Mouse (Mus musculus) heart, postnatal 0 days (tissue): ENCODE measurements around the gene Pck2. TPM values are rescaled to one million over a fixed set of nuclear protein-coding genes. Genes with fewer than 3 reads are reported as not detected.
A peak's percentile ranks its signal among the peaks of the same experiment; 100 is the strongest.

Experiments used
- ATAC-seq: fragments of 200-750 bp; cut with Nextera tagmentation; 2 replicates; pipeline ENCODE4 v1.8.0; 2017; ENCODE audit warnings: low read depth, moderate number of reproducible peaks, moderate library complexity; ENCODE audit not compliant: insufficient read depth
- DNase-seq: peaks from one replicate; pipeline ENCODE4 v3.0.0-alpha.2; 2016; ENCODE audit warnings: low spot score
- H3K27ac ChIP-seq: fragments of 300-500 bp; sonication (generic); 2 replicates; pipeline ENCODE4 v1.5.1; 2014; ENCODE audit warnings: low read depth, mild to moderate bottlenecking
- H3K27me3 ChIP-seq: fragments of 300-500 bp; sonication (generic); 2 replicates; pipeline ENCODE4 v1.6.1; 2014; ENCODE audit warnings: low read length, mixed read lengths; ENCODE audit not compliant: control insufficient read depth, insufficient read depth
- H3K36me3 ChIP-seq: fragments of 300-500 bp; sonication (generic); replicated peaks from 2 replicates; pipeline ENCODE4 v1.6.1; 2014; ENCODE audit warnings: low read length, mixed read lengths; ENCODE audit not compliant: control insufficient read depth, insufficient read depth
- H3K4me1 ChIP-seq: fragments of 300-500 bp; sonication (generic); 2 replicates; pipeline ENCODE4 v1.6.1; 2014; ENCODE audit warnings: antibody characterized with exemption; ENCODE audit not compliant: control insufficient read depth, insufficient read depth
- H3K4me2 ChIP-seq: fragments of 300-500 bp; sonication (generic); 2 replicates; pipeline ENCODE4 v1.6.1; 2014; ENCODE audit warnings: low read depth, mild to moderate bottlenecking, low read length, moderate library complexity
- H3K4me3 ChIP-seq: fragments of 300-500 bp; sonication (generic); 2 replicates; pipeline ENCODE4 v1.5.1; 2014; ENCODE audit warnings: low read depth, low read length
- H3K9ac ChIP-seq: fragments of 300-500 bp; sonication (generic); replicated peaks from 2 replicates; pipeline ENCODE4 v1.6.1; 2014; ENCODE audit warnings: low read depth, low read length, mixed read lengths
- H3K9me3 ChIP-seq: fragments of 300-500 bp; sonication (generic); replicated peaks from 2 replicates; pipeline ENCODE4 v1.6.1; 2016; ENCODE audit warnings: low read length; ENCODE audit not compliant: control insufficient read depth
- CTCF ChIP-seq: IDR thresholded peaks from 2 replicates; pipeline ENCODE4 v1.5.1; 2016; ENCODE audit warnings: antibody characterized with exemption, control low read depth, low read depth
- EP300 ChIP-seq: IDR thresholded peaks from 2 replicates; pipeline ENCODE4 v1.6.1; 2016; ENCODE audit warnings: antibody characterized with exemption, low read depth
- WGBS: fragments of 180-500 bp; shearing (Covaris S2); extraction: QIAGEN DNeasy Blood & Tissue Kit; methylation state at CpG from one replicate; pipeline ENCODE4 v1.1.7; 2014; 5-methylcytosine and 5-hydroxymethylcytosine counted together
- polyA plus RNA-seq: library from polyadenylated mRNA; unstranded; fragments of >200 nt; fragmentation: Nextera tagmentation; extraction: Ambion mirVana; gene quantifications from 2 replicates; pipeline ENCODE4 v1.2.1, GENCODE M21; 2015
- total RNA-seq: library from RNA; depleted of rRNA; stranded (reverse); fragments of >200 nt; gene quantifications from 2 replicates; pipeline ENCODE4 v1.2.3, GENCODE M21; 2014; ENCODE audit warnings: low replicate concordance

Pck2 gene
- total and polyA plus RNA-seq, 2 experiments from 2014 or later = 22.6 to 85.2 TPM

GRCm38 (mm10) chr14:55558740-55559448 is 18.8 kb downstream of the Pck2 start:
- Histone ChIP-seq H3K9me3 (no peaks in the 10 kb centered on the region), H3K9ac (no peak overlapping the region), H3K36me3 (peaks cover 17% of the 10 kb centered on the region), H3K4me3 (peak overlapping the region; percentile 77), H3K27ac (peak overlapping the region; percentile 99), H3K4me2 (peak overlapping the region; percentile 77; the same call in 1 of the 2 replicates), H3K27me3 (no peaks in the 10 kb centered on the region), H3K4me1 (peaks cover 6% of the 10 kb centered on the region)
- ATAC-seq (no peak), DNase-seq (no peak)
- TF ChIP-seq CTCF = no peak
- TF ChIP-seq EP300 = no peak
- WGBS = 54% methylated on average over 6 of the region's 6 CpGs

DNA sequence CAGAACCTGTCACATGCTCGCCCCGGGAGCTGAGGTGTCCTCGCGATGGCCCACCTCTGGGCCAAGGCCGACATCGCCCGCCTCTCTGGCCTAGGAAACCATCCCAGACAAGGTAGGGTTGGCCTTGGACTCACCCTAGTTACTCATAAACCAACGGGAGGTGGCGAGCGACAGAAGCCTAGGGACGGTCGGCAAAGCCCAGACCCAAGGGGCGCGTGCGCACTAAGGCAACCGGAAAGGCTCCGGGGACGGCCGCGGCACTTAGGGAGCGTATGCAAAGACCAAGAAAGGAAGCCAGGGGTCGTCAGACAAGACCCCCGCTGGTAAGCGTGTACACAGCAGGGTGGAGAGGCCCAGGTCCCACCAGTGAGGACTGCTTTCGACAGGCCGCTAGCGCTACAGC is 19.7 kb downstream of the Pck2 start, which contains the start of gene Dcaf11:
Gene Dcaf11, plus strand, starts transcription at position 208 of the 403 bp plus-strand sequence.
- Histone ChIP-seq H3K4me3 (peak within 1 kb of the TSS; percentile 77), H3K36me3 (peaks cover 25% of the 10 kb centered on the region), H3K4me2 (peak within 1 kb of the TSS; percentile 77), H3K9ac (peak within 1 kb of the TSS; percentile 82), H3K27ac (peak within 1 kb of the TSS; percentile 99), H3K9me3 (no peaks in the 10 kb centered on the region), H3K27me3 (no peaks in the 10 kb centered on the region), H3K4me1 (peaks cover 6% of the 10 kb centered on the region)
- ATAC-seq = peak; percentile 84
- peak; percentile 57 for TF ChIP-seq EP300
- peak; percentile 38 for TF ChIP-seq CTCF
- WGBS = 0% methylated on average over 27 of the region's 27 CpGs
- DNase-seq = peak; percentile 96

DNA sequence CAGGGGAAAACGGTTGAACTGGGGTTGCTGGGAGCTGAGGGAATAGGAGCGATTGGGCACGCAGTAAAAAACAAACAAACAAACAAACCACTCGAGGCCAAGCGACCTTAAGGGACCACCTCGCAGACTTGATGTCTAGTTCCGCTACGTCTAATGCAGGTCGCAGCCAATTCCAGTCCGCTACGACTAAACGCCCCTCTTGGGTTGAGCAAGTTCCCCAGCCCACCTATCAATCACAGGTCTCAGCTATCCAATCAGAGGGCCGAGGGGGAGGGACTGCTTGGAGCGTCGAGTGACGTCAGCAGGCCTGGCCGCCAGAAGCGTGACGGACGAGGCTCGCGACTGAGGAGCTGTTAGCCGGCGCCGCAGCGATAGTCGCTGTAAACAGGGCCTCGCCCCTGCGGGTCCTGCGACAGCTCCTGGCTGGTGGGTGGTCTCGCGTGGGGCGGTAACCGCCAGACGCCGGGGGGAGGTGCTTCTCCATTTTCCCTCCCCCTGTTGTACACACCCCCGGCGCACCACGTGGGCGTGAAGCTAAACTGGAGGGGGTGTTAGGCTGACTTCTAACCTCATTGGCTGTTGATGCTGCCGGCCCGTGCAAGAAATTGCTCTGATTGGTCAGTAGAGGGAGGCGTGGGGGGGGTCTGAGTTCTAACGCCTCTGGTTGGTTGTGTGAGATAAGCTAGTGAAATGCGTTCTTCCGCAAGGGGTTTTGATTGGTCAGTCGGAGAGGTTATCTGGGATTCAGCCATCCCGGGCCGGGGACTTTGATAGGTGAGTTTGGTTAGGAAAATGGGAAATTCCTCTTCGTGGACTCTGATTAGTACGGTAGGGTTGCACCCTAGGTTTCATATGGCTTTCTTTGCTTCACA is 20.4 kb downstream of the Pck2 start, which contains the start of gene A730061H03Rik:
Gene A730061H03Rik, minus strand, starts transcription at position 205 of the 872 bp plus-strand sequence.
- DNase-seq (peak; percentile 99), ATAC-seq (peak; percentile 92)
- Histone ChIP-seq H3K36me3 (peaks cover 31% of the 10 kb centered on the region), H3K9me3 (no peaks in the 10 kb centered on the region), H3K4me3 (peak within 1 kb of the TSS; percentile 77), H3K9ac (peak within 1 kb of the TSS; percentile 82), H3K4me1 (peaks cover 6% of the 10 kb centered on the region), H3K27ac (peak within 1 kb of the TSS; percentile 99), H3K4me2 (peak within 1 kb of the TSS; percentile 77), H3K27me3 (no peaks in the 10 kb centered on the region)
- TF ChIP-seq EP300 = peak; percentile 92
- no peak for TF ChIP-seq CTCF
- WGBS = under 1% methylated on average over 51 of the region's 51 CpGs

- H3K27me3 ChIP-seq = no peaks in the 10 kb centered on the region
- H3K9ac ChIP-seq = no peak overlapping the region
- H3K36me3 ChIP-seq = peaks cover 45% of the 10 kb centered on the region
- no peak for TF ChIP-seq CTCF
- no peak for TF ChIP-seq EP300
- WGBS = 86% methylated on average over 10 of the region's 10 CpGs
- H3K4me3 ChIP-seq = no peak overlapping the region
- ATAC-seq = no peak
- H3K9me3 ChIP-seq = no peaks in the 10 kb centered on the region
- peaks cover 6% of the 10 kb centered on the region for H3K4me1 ChIP-seq
- DNase-seq = no peak
- H3K4me2 ChIP-seq = 0 out of 2 replicates have a peak overlapping the region, but pooled peaks have one; percentile 77
- H3K27ac ChIP-seq = no peak overlapping the region
Measured at GRCm38 (mm10) chr14:55561860-55562259, 21.8 kb downstream of the Pck2 start.

DNA sequence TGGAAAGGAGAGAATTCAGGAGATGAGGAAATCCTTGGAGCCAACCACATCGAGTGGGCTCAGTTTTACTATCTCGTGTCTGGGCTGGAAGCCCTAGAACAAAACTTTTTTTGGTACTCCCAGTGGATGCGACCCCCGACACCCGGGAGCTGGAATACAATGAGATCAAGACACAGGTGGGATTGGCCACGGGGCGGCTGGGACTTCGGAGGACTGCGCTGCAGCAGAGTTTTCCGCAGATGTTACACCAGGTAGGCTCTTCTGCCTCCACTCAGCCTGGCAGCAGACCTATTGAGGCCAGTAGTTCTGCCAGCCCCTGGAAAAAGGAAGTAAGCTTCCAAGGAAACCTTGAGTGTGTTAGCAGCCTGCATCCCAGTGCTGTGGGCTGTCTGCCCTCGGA is 23.2 kb downstream of the Pck2 start:
- ATAC-seq (no peak), DNase-seq (no peak)
- H3K9ac ChIP-seq = no peak overlapping the region
- no peaks in the 10 kb centered on the region for H3K9me3 ChIP-seq
- H3K4me2 ChIP-seq = no peak overlapping the region
- H3K4me1 ChIP-seq = peaks cover 6% of the 10 kb centered on the region
- H3K36me3 ChIP-seq = peaks cover 59% of the 10 kb centered on the region
- no peak for TF ChIP-seq EP300
- TF ChIP-seq CTCF = no peak
- no peaks in the 10 kb centered on the region for H3K27me3 ChIP-seq
- no peak overlapping the region for H3K4me3 ChIP-seq
- 86% methylated on average over 11 of the region's 11 CpGs for WGBS
- no peak overlapping the region for H3K27ac ChIP-seq
